Mouse (Mus musculus): ENCODE data around the gene Prss36. TPM values are rescaled to one million over a fixed set of nuclear protein-coding genes. Genes with fewer than 3 reads are reported as not detected.

The Prss36 gene
- polyA plus RNA-seq, 1 experiment from 2014 or later = 10.1 TPM

- peaks cover 2% of the 10 kb centered on the region; the same call in 1 of the 2 replicates for H3K36me3 ChIP-seq (ENCODE audit: control insufficient read depth, insufficient read depth, low read length)
- no peaks in the 10 kb centered on the region for H3K9me3 ChIP-seq (ENCODE audit: control insufficient read depth, low read length)
- ATAC-seq (ENCODE audit: insufficient number of reproducible peaks, insufficient read depth, low FRiP score, low read depth) = no peak
- peak overlapping the region; percentile 31; the same call in 1 of the 2 replicates for H3K4me2 ChIP-seq (ENCODE audit: low read length)
- 0 out of 2 replicates have a peak overlapping the region, but pooled peaks have one; percentile 30 for H3K9ac ChIP-seq (ENCODE audit: low read length)
- peaks cover 19% of the 10 kb centered on the region for H3K27me3 ChIP-seq (ENCODE audit: control insufficient read depth, insufficient read depth, low read length)
- H3K4me1 ChIP-seq (ENCODE audit: control insufficient read depth in 2 of 2, insufficient read depth in 2 of 2, low read length in 2 of 2) = peaks cover 20 to 26% of the 10 kb centered on the region in 2 experiments
- no peak overlapping the region for H3K27ac ChIP-seq (replicated peaks in 1 of 2; ENCODE audit: control insufficient read depth in 1 of 2, insufficient read depth in 1 of 2, low read depth in 2 of 2, low read length in 2 of 2)
- H3K4me3 ChIP-seq (ENCODE audit: control insufficient read depth in 1 of 2, insufficient read depth in 1 of 2, low read depth in 1 of 2, low read length in 2 of 2) = no peak overlapping the region
- WGBS = 35% methylated on average over 13 of the region's 13 CpGs
These were observed 15.0 kb downstream of the Prss36 start for GRCm38 (mm10) chr7:127931351-127932135.

GRCm38 (mm10) chr7:127930636-127931035 lies 15.9 kb downstream of the Prss36 start:
- Histone ChIP-seq H3K4me1 (ENCODE audit: control insufficient read depth in 2 of 2, insufficient read depth in 2 of 2, low read length in 2 of 2) (peaks cover 14 to 26% of the 10 kb centered on the region in 2 experiments), H3K4me2 (ENCODE audit: low read length) (no peak overlapping the region)

GRCm38 (mm10) chr7:127929923-127930322 lies 16.6 kb downstream of the Prss36 start, which contains the start of gene Prss8:
Prss8 (minus strand) TSS chr7:127930104.
- ATAC-seq (ENCODE audit: insufficient number of reproducible peaks, insufficient read depth, low FRiP score, low read depth) = no peak
- WGBS = 19% methylated on average over 6 of the region's 6 CpGs
- H3K27ac ChIP-seq (replicated peaks in 1 of 2; ENCODE audit: control insufficient read depth in 1 of 2, insufficient read depth in 1 of 2, low read depth in 2 of 2, low read length in 2 of 2) = no peak within 1 kb of the TSS

More at GRCm38 (mm10) chr7:127930636-127931035, 15.9 kb downstream of the Prss36 start:
- H3K9ac ChIP-seq (ENCODE audit: low read length) = no peak overlapping the region
- ATAC-seq (ENCODE audit: insufficient number of reproducible peaks, insufficient read depth, low FRiP score, low read depth) = no peak
- H3K9me3 ChIP-seq (ENCODE audit: control insufficient read depth, low read length) = no peaks in the 10 kb centered on the region
- H3K27me3 ChIP-seq (ENCODE audit: control insufficient read depth, insufficient read depth, low read length) = peaks cover 19% of the 10 kb centered on the region
- H3K4me3 ChIP-seq (ENCODE audit: control insufficient read depth in 1 of 2, insufficient read depth in 1 of 2, low read depth in 1 of 2, low read length in 2 of 2) = no peak overlapping the region
- WGBS = 87% methylated on average over 5 of the region's 5 CpGs
- H3K27ac ChIP-seq (replicated peaks in 1 of 2; ENCODE audit: control insufficient read depth in 1 of 2, insufficient read depth in 1 of 2, low read depth in 2 of 2, low read length in 2 of 2) = no peak overlapping the region
- peaks cover 11% of the 10 kb centered on the region for H3K36me3 ChIP-seq (ENCODE audit: control insufficient read depth, insufficient read depth, low read length)

GRCm38 (mm10) chr7:127928596-127928995 lies 17.9 kb downstream of the Prss36 start:
- H3K4me3 ChIP-seq (ENCODE audit: control insufficient read depth in 1 of 2, insufficient read depth in 1 of 2, low read depth in 1 of 2, low read length in 2 of 2) = no peak overlapping the region
- no peak overlapping the region for H3K27ac ChIP-seq (replicated peaks in 1 of 2; ENCODE audit: control insufficient read depth in 1 of 2, insufficient read depth in 1 of 2, low read depth in 2 of 2, low read length in 2 of 2)
- peaks cover 14 to 21% of the 10 kb centered on the region in 2 experiments for H3K4me1 ChIP-seq (ENCODE audit: control insufficient read depth in 2 of 2, insufficient read depth in 2 of 2, low read length in 2 of 2)
- no peak for ATAC-seq (ENCODE audit: insufficient number of reproducible peaks, insufficient read depth, low FRiP score, low read depth)
- no peaks in the 10 kb centered on the region for H3K9me3 ChIP-seq (ENCODE audit: control insufficient read depth, low read length)
- peaks cover 31% of the 10 kb centered on the region for H3K36me3 ChIP-seq (ENCODE audit: control insufficient read depth, insufficient read depth, low read length)
- peaks cover 19% of the 10 kb centered on the region for H3K27me3 ChIP-seq (ENCODE audit: control insufficient read depth, insufficient read depth, low read length)
- no peak overlapping the region for H3K9ac ChIP-seq (ENCODE audit: low read length)
- 0 out of 2 replicates have a peak overlapping the region, but pooled peaks have one; percentile 62 for H3K4me2 ChIP-seq (ENCODE audit: low read length)
- 45% methylated on average over 5 of the region's 5 CpGs for WGBS

More at GRCm38 (mm10) chr7:127929923-127930322, 16.6 kb downstream of the Prss36 start, which contains the start of gene Prss8:
- peak within 1 kb of the TSS; percentile 66 for H3K9ac ChIP-seq (ENCODE audit: low read length)
- peak within 1 kb of the TSS; percentile 27 to 28 for H3K4me3 ChIP-seq (ENCODE audit: control insufficient read depth in 1 of 2, insufficient read depth in 1 of 2, low read depth in 1 of 2, low read length in 2 of 2)
- H3K27me3 ChIP-seq (ENCODE audit: control insufficient read depth, insufficient read depth, low read length) = peaks cover 19% of the 10 kb centered on the region
- H3K9me3 ChIP-seq (ENCODE audit: control insufficient read depth, low read length) = no peaks in the 10 kb centered on the region
- peaks cover 14 to 25% of the 10 kb centered on the region in 2 experiments for H3K4me1 ChIP-seq (ENCODE audit: control insufficient read depth in 2 of 2, insufficient read depth in 2 of 2, low read length in 2 of 2)
- H3K4me2 ChIP-seq (ENCODE audit: low read length) = peak within 1 kb of the TSS; percentile 62
- H3K36me3 ChIP-seq (ENCODE audit: control insufficient read depth, insufficient read depth, low read length) = peaks cover 18% of the 10 kb centered on the region

GRCm38 (mm10) chr7:127927726-127928125 lies 18.8 kb downstream of the Prss36 start:
- H3K36me3 ChIP-seq (ENCODE audit: control insufficient read depth, insufficient read depth, low read length) = peaks cover 40% of the 10 kb centered on the region
- H3K27ac ChIP-seq (replicated peaks in 1 of 2; ENCODE audit: control insufficient read depth in 1 of 2, insufficient read depth in 1 of 2, low read depth in 2 of 2, low read length in 2 of 2) = no peak overlapping the region
- 78% methylated on average over 10 of the region's 11 CpGs for WGBS
- no peaks in the 10 kb centered on the region for H3K9me3 ChIP-seq (ENCODE audit: control insufficient read depth, low read length)
- ATAC-seq (ENCODE audit: insufficient number of reproducible peaks, insufficient read depth, low FRiP score, low read depth) = no peak
- peaks cover 13 to 21% of the 10 kb centered on the region in 2 experiments for H3K4me1 ChIP-seq (ENCODE audit: control insufficient read depth in 2 of 2, insufficient read depth in 2 of 2, low read length in 2 of 2)
- H3K9ac ChIP-seq (ENCODE audit: low read length) = no peak overlapping the region
- no peak overlapping the region for H3K4me2 ChIP-seq (ENCODE audit: low read length)
- H3K4me3 ChIP-seq (ENCODE audit: control insufficient read depth in 1 of 2, insufficient read depth in 1 of 2, low read depth in 1 of 2, low read length in 2 of 2) = no peak overlapping the region
- H3K27me3 ChIP-seq (ENCODE audit: control insufficient read depth, insufficient read depth, low read length) = peaks cover 19% of the 10 kb centered on the region

- Histone ChIP-seq H3K36me3 (ENCODE audit: control insufficient read depth, insufficient read depth, low read length) (peaks cover 47% of the 10 kb centered on the region), H3K4me3 (ENCODE audit: control insufficient read depth in 1 of 2, insufficient read depth in 1 of 2, low read depth in 1 of 2, low read length in 2 of 2) (no peak overlapping the region), H3K4me1 (ENCODE audit: control insufficient read depth in 2 of 2, insufficient read depth in 2 of 2, low read length in 2 of 2) (peaks cover 12 to 20% of the 10 kb centered on the region in 2 experiments), H3K9ac (ENCODE audit: low read length) (no peak overlapping the region), H3K27me3 (ENCODE audit: control insufficient read depth, insufficient read depth, low read length) (peaks cover 19% of the 10 kb centered on the region), H3K4me2 (ENCODE audit: low read length) (no peak overlapping the region), H3K27ac (replicated peaks in 1 of 2; ENCODE audit: control insufficient read depth in 1 of 2, insufficient read depth in 1 of 2, low read depth in 2 of 2, low read length in 2 of 2) (no peak overlapping the region), H3K9me3 (ENCODE audit: control insufficient read depth, low read length) (no peaks in the 10 kb centered on the region)
- no peak for ATAC-seq (ENCODE audit: insufficient number of reproducible peaks, insufficient read depth, low FRiP score, low read depth)
- whole genome bisulfite sequencing = 82% methylated on average over 11 of the region's 11 CpGs
These were observed 19.7 kb downstream of the Prss36 start for GRCm38 (mm10) chr7:127926846-127927245.

- no peak overlapping the region for H3K4me2 ChIP-seq (ENCODE audit: low read length)
These were observed 20.5 kb downstream of the Prss36 start for GRCm38 (mm10) chr7:127926066-127926465.

More at GRCm38 (mm10) chr7:127926066-127926465, 20.5 kb downstream of the Prss36 start:
- ATAC-seq (ENCODE audit: insufficient number of reproducible peaks, insufficient read depth, low FRiP score, low read depth) = no peak
- Histone ChIP-seq H3K36me3 (ENCODE audit: control insufficient read depth, insufficient read depth, low read length) (peaks cover 51% of the 10 kb centered on the region), H3K4me3 (ENCODE audit: control insufficient read depth in 1 of 2, insufficient read depth in 1 of 2, low read depth in 1 of 2, low read length in 2 of 2) (no peak overlapping the region), H3K4me1 (ENCODE audit: control insufficient read depth in 2 of 2, insufficient read depth in 2 of 2, low read length in 2 of 2) (peaks cover 6 to 13% of the 10 kb centered on the region in 2 experiments), H3K27ac (replicated peaks in 1 of 2; ENCODE audit: control insufficient read depth in 1 of 2, insufficient read depth in 1 of 2, low read depth in 2 of 2, low read length in 2 of 2) (no peak overlapping the region), H3K9me3 (ENCODE audit: control insufficient read depth, low read length) (no peaks in the 10 kb centered on the region), H3K9ac (ENCODE audit: low read length) (no peak overlapping the region), H3K27me3 (ENCODE audit: control insufficient read depth, insufficient read depth, low read length) (peaks cover 19% of the 10 kb centered on the region)
- WGBS = 90% methylated on average over 8 of the region's 8 CpGs
